Mouse (Mus musculus) forebrain, embryonic 11.5 days (tissue): ENCODE measurements around the gene Rfx4. TPM values are rescaled to one million over a fixed set of nuclear protein-coding genes. Genes with fewer than 3 reads are reported as not detected.

ENCODE experiments used
- ATAC-seq: fragments of 200-750 bp; cut with Nextera tagmentation; replicated peaks from 2 replicates; pipeline ENCODE4 v1.8.0; 2017; ENCODE audit warnings: moderate TSS enrichment; ENCODE audit not compliant: low FRiP score
- DNase-seq: peaks from one replicate; pipeline ENCODE4 v3.0.0-alpha.2; 2017; ENCODE audit warnings: low spot score
- H3K27ac ChIP-seq: fragments of 300-500 bp; sonication (generic); 2 replicates; pipeline ENCODE4 v1.5.1; 2014; ENCODE audit warnings: low read depth, low read length
- H3K27me3 ChIP-seq: fragments of 300-500 bp; sonication (generic); 2 replicates; pipeline ENCODE4 v1.6.1; 2014; ENCODE audit warnings: mild to moderate bottlenecking, low read length, mixed read lengths; ENCODE audit not compliant: control insufficient read depth, insufficient read depth
- H3K36me3 ChIP-seq: fragments of 300-500 bp; sonication (generic); 2 replicates; pipeline ENCODE4 v1.6.1; 2014; ENCODE audit warnings: mild to moderate bottlenecking, low read length, moderate library complexity, mixed read lengths; ENCODE audit not compliant: control insufficient read depth, insufficient read depth
- H3K4me1 ChIP-seq: fragments of 300-500 bp; sonication (generic); replicated peaks from 2 replicates; pipeline ENCODE4 v1.6.1; 2014; ENCODE audit warnings: low read length, mixed read lengths; ENCODE audit not compliant: control insufficient read depth, insufficient read depth
- H3K4me2 ChIP-seq: fragments of 300-500 bp; sonication (generic); 2 replicates; pipeline ENCODE4 v1.6.1; 2014; ENCODE audit warnings: low read depth, mild to moderate bottlenecking, low read length, moderate library complexity, mixed read lengths; ENCODE audit not compliant: severe bottlenecking
- H3K4me3 ChIP-seq: fragments of 300-500 bp; sonication (generic); 2 replicates; pipeline ENCODE4 v1.5.1; 2014; ENCODE audit warnings: low read depth, low read length
- H3K9ac ChIP-seq: fragments of 300-500 bp; sonication (generic); 2 replicates; pipeline ENCODE4 v1.6.1; 2014; ENCODE audit warnings: low read length
- H3K9me3 ChIP-seq: fragments of 300-500 bp; sonication (generic); 2 replicates; pipeline ENCODE4 v1.6.1; 2016; ENCODE audit warnings: low read length, mixed read lengths; ENCODE audit not compliant: control insufficient read depth
- WGBS: fragments of 180-500 bp; shearing (Covaris S2); extraction: QIAGEN DNeasy Blood & Tissue Kit; methylation state at CpG from one replicate; pipeline ENCODE4 v1.1.7; 2014; 5-methylcytosine and 5-hydroxymethylcytosine counted together
- polyA plus RNA-seq: library from polyadenylated mRNA; unstranded; fragments of >200 nt; fragmentation: Nextera tagmentation; extraction: Ambion mirVana; gene quantifications from 2 replicates; pipeline ENCODE4 v1.2.1, GENCODE M21; 2014

Rfx4 gene
- polyA plus RNA-seq, 1 experiment from 2014 or later: 36.0 TPM

- Histone ChIP-seq H3K4me1 (peaks cover 24% of the 10 kb centered on the region), H3K27me3 (peaks cover 20% of the 10 kb centered on the region), H3K9ac (peak overlapping the region; percentile 81), H3K4me3 (peak overlapping the region; percentile 59), H3K9me3 (no peaks in the 10 kb centered on the region), H3K4me2 (peak overlapping the region; percentile 74), H3K27ac (peak overlapping the region; percentile 58), H3K36me3 (no peaks in the 10 kb centered on the region)
- DNase-seq (peak; percentile 87), ATAC-seq (peak; percentile 49)
- 6% methylated on average over 44 of the region's 46 CpGs for WGBS
Observed at GRCm38 (mm10) chr10:84760118-84761111, 4.6 kb downstream of the Rfx4 start.

DNA sequence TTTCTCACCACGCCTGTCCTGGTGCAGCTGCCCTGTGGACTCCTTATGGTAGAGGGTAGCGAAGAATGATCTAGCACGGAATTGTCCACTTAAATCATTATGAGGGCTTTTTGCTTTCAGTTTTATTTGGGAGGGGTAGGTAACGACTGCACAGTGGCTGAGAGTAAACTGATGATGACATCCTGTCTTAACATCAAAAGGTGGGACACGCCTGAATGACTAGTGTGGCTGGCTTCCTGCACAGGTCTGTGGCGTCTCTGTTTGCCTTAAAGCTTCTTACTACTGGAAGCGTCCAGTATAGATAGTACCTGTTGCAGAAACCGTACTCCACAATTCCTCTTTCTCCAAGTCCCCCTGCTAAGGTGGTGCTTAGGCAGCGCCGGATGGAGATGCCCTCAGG is 12.9 kb downstream of the Rfx4 start:
- Histone ChIP-seq H3K4me3 (no peak overlapping the region), H3K27me3 (no peaks in the 10 kb centered on the region), H3K36me3 (no peaks in the 10 kb centered on the region), H3K9ac (no peak overlapping the region), H3K4me1 (peaks cover 5% of the 10 kb centered on the region; the same call in 1 of the 2 replicates), H3K27ac (no peak overlapping the region), H3K4me2 (no peak overlapping the region), H3K9me3 (no peaks in the 10 kb centered on the region)
- DNase-seq (no peak), ATAC-seq (no peak)
- WGBS: 85% methylated on average over 10 of the region's 10 CpGs

- H3K36me3 ChIP-seq: no peaks in the 10 kb centered on the region; the same call in 1 of the 2 replicates
- no peak overlapping the region for H3K9ac ChIP-seq
- H3K9me3 ChIP-seq: no peaks in the 10 kb centered on the region
- ATAC-seq: no peak
- DNase-seq: no peak
- no peaks in the 10 kb centered on the region for H3K27me3 ChIP-seq
- H3K4me2 ChIP-seq: no peak overlapping the region
- H3K27ac ChIP-seq: no peak overlapping the region
- WGBS: 89% methylated on average over 4 of the region's 4 CpGs
- H3K4me1 ChIP-seq: peaks cover 5% of the 10 kb centered on the region; the same call in 1 of the 2 replicates
- no peak overlapping the region for H3K4me3 ChIP-seq
Observed at GRCm38 (mm10) chr10:84772380-84773130, 16.7 kb downstream of the Rfx4 start.

DNA sequence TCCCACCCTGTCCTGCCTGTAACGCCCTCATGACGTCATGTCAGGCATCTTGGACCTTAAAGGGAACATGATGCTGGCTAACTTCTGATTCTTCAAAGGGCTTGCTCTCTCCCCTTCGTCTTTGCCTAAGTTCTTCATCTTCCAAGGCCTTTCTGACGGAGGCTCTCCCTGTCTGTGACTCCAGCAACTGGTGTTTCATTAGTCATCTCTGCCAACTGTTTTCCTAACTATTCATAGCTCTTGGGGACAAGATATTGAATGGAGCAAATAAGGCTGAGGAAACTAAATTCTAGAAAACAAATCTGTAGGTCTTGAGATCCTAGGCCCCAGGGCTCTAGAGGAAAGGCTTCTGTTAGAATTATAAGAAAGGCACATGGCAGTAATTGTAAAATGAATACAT is 18.0 kb downstream of the Rfx4 start:
- peaks cover 5% of the 10 kb centered on the region; the same call in 1 of the 2 replicates for H3K4me1 ChIP-seq
- H3K4me2 ChIP-seq: no peak overlapping the region
- H3K36me3 ChIP-seq: no peaks in the 10 kb centered on the region; the same call in 1 of the 2 replicates
- DNase-seq (no peak), ATAC-seq (no peak)
- 90% methylated on average over 4 of the region's 4 CpGs for WGBS
- H3K27me3 ChIP-seq: no peaks in the 10 kb centered on the region
- no peak overlapping the region for H3K27ac ChIP-seq
- no peaks in the 10 kb centered on the region for H3K9me3 ChIP-seq
- H3K9ac ChIP-seq: no peak overlapping the region
- no peak overlapping the region for H3K4me3 ChIP-seq

DNA sequence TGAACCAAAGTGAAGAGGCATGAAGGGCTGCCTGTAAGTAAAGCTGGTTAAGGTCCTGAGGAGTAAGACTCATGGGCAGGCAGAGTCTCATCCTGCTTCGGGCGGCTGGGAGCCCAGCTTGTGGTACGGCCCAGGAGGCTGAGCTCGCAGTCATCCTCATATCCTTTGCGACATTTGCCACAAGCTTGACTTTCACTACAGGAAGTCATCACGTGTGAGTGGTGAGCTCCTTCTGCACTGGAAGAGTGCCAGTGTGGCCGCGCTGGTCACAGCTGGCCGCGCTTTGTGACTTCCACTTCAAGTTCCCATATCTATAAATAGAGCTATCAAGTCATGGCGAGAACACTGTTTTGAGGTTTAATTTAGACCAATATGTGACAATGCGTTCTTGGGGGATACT is 18.7 kb downstream of the Rfx4 start:
- H3K4me3 ChIP-seq: no peak overlapping the region
- H3K9ac ChIP-seq: no peak overlapping the region
- no peaks in the 10 kb centered on the region for H3K9me3 ChIP-seq
- no peak for ATAC-seq
- no peak for DNase-seq
- WGBS: 92% methylated on average over 12 of the region's 12 CpGs
- no peaks in the 10 kb centered on the region for H3K27me3 ChIP-seq
- H3K4me2 ChIP-seq: no peak overlapping the region
- H3K4me1 ChIP-seq: peaks cover 5% of the 10 kb centered on the region; the same call in 1 of the 2 replicates
- H3K27ac ChIP-seq: no peak overlapping the region
- H3K36me3 ChIP-seq: no peaks in the 10 kb centered on the region; the same call in 1 of the 2 replicates

GRCm38 (mm10) chr10:84777109-84777508 is 21.2 kb downstream of the Rfx4 start:
- 79% methylated on average over 5 of the region's 5 CpGs for WGBS
- Histone ChIP-seq H3K4me3 (no peak overlapping the region), H3K9me3 (no peaks in the 10 kb centered on the region), H3K27me3 (no peaks in the 10 kb centered on the region), H3K27ac (no peak overlapping the region), H3K36me3 (no peaks in the 10 kb centered on the region; the same call in 1 of the 2 replicates), H3K4me2 (no peak overlapping the region), H3K9ac (no peak overlapping the region), H3K4me1 (peaks cover 5% of the 10 kb centered on the region; the same call in 1 of the 2 replicates)
- DNase-seq: no peak
- no peak for ATAC-seq

DNA sequence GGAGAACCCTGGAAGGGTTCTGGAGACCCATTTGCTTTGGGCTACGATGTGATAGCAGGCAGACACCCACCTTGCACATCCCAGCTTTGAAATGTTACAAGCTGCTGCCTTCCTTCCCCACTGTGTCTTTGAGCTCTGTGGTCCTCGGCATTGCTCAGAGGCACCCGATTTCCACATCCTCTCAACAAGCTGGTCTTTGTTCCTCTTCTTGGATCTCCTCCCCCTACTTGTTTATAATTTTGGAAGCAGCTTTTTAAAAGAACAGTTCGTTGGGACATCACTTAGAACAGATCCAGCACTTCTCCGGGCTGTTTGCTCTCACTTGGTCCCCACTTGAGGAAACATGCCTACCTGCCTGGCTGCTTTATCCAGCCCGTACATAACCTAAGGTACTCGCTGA is 22.1 kb downstream of the Rfx4 start:
- Histone ChIP-seq H3K27ac (no peak overlapping the region), H3K36me3 (no peaks in the 10 kb centered on the region; the same call in 1 of the 2 replicates), H3K27me3 (no peaks in the 10 kb centered on the region), H3K4me3 (no peak overlapping the region), H3K9me3 (no peaks in the 10 kb centered on the region), H3K4me1 (no peaks in the 10 kb centered on the region), H3K4me2 (no peak overlapping the region), H3K9ac (no peak overlapping the region)
- 74% methylated on average over 7 of the region's 7 CpGs for WGBS
- ATAC-seq (no peak), DNase-seq (no peak)

GRCm38 (mm10) chr10:84780828-84781227 is 25.0 kb downstream of the Rfx4 start:
- WGBS: 84% methylated on average over 4 of the region's 4 CpGs

More at GRCm38 (mm10) chr10:84780828-84781227, 25.0 kb downstream of the Rfx4 start:
- no peaks in the 10 kb centered on the region for H3K27me3 ChIP-seq
- H3K9me3 ChIP-seq: no peaks in the 10 kb centered on the region
- H3K4me3 ChIP-seq: no peak overlapping the region
- no peak overlapping the region for H3K9ac ChIP-seq
- no peaks in the 10 kb centered on the region for H3K36me3 ChIP-seq
- no peak for DNase-seq
- no peak overlapping the region for H3K27ac ChIP-seq
- no peak overlapping the region for H3K4me2 ChIP-seq
- no peaks in the 10 kb centered on the region for H3K4me1 ChIP-seq
- ATAC-seq: no peak
